Mouse (Mus musculus) right cerebral cortex, postnatal 10 days (tissue): ENCODE data around the gene Cdc26.

Source experiments
- DNase-seq, 2 experiments: peaks; one replicate each; pipeline ENCODE4 v3.0.0; 2021; ENCODE audit warnings: low spot score in 2 of 2

Cdc26 gene

GRCm38 (mm10) chr4:62361571-62361970 lies 46.9 kb downstream of the Cdc26 start:
- no peak for DNase-seq

DNA sequence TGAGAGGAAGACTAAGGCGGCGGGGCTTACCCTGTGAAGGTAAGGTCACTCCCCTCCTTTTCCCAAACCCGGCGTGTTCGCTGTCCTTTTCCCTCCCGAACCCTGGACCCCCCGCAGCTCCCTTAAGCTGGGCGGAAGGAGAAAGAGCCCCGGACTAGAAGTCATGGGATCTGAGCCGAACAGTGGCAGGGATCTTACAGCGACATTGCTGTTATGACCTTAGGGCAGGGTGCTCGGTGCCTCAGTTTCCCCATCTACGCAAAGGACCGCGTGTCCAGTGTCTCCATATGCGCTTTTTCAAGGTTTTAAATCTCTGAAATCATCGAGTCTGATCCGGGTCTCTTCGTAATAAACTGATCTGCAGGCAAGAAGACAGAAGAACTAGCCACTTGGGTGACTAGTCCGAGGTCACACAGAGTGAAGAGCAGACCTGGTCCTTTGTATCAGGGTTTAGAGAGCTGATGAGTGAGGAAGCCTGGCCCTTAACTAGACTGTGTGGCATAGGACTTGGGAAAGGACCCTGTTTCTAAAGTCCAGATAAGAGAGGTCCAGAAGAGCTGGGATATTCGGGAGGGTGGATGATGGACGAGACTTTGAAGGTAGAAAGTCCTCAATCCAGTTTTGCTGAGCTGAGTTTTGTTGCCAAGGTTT lies 47.5 kb downstream of the Cdc26 start:
- DNase-seq, result no peak

GRCm38 (mm10) chr4:62360088-62360804 lies 48.2 kb downstream of the Cdc26 start, which contains the start of the genes Fkbp15 and Slc31a1:
Gene Fkbp15, minus strand, starts transcription at chr4:62360548.
Gene Slc31a1, plus strand, starts transcription at chr4:62360727.
- DNase-seq, result peak; percentile 98 to 99

DNA sequence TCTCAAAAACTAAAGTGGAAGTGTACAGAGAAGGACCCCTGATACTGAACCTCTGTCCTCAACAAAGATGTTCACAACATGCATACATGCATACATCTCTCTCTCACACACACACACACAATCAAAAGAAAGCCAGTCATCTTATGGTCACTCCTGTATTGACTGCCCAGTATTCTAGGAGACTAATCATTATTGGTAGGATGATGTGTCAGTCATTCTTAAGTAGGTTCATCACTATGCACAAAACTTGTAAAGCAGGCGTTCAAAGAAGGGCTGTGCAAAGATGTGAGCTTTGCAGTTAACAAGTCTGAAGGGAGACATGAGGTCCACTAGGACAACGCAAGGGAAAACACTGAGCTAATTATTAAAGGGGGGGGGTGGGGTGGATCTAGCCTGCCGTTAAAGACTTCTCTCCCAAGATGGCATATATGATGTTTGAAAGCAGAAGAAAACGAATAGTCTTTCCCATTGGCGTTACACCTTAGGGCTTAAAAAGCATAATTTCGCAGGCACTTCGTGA lies 49.1 kb downstream of the Cdc26 start:
- no peak for DNase-seq

GRCm38 (mm10) chr4:62357631-62358148 lies 50.8 kb downstream of the Cdc26 start:
- DNase-seq, result no peak

- no peak for DNase-seq
Measured at GRCm38 (mm10) chr4:62349371-62349770, 59.1 kb downstream of the Cdc26 start.

DNA sequence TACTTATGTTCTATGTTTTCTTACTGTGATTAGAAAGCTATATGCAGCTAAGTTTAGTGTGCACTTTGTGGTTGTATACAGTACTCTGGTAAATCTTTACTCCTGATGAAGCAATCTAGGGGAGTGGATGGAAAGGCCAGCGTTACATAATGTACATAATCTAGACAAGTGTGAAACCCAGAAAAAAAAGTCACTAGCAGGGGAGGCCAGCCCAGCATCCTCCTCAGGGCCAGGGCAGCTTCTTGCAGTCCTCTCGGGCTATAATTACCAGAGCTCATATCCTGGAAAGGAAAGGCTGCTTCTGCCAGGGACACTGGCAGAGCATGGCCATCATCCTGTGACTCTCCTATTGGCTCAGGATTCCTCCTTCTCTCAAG lies 60.1 kb downstream of the Cdc26 start:
- DNase-seq, result no peak

GRCm38 (mm10) chr4:62347605-62348328 lies 60.7 kb downstream of the Cdc26 start:
- no peak for DNase-seq

- no peak for DNase-seq
Measured at GRCm38 (mm10) chr4:62345827-62346226, 62.6 kb downstream of the Cdc26 start.

DNA sequence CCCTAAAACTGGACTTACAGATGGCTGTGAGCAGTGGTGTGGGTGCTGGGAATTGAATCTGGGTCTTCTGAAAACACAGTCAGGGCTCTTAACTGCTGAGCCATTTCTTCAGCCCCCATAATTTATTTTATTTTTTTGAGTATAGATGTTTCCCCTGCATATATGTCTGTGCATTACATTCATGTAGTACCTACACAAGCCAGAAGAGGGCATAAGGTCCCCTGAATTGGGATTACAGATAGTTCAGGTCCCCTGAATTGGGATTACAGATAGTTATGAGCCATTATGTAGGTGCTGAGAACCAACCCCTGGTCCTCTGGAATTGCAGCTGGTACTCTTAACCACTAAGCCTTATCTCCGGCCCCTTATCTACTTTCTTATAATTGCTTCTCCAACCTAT lies 64.4 kb downstream of the Cdc26 start:
- DNase-seq, result no peak

GRCm38 (mm10) chr4:62338536-62338935 lies 69.9 kb downstream of the Cdc26 start:
- DNase-seq, result no peak
